Mouse (Mus musculus): Measurements from ENCODE around the gene Asf1a. TPM values are rescaled to one million over a fixed set of nuclear protein-coding genes. Genes with fewer than 3 reads are reported as not detected.

The Asf1a gene
- 10 to 100 TPM; 31.4 to 34.2 TPM for total RNA-seq (2023)

DNA sequence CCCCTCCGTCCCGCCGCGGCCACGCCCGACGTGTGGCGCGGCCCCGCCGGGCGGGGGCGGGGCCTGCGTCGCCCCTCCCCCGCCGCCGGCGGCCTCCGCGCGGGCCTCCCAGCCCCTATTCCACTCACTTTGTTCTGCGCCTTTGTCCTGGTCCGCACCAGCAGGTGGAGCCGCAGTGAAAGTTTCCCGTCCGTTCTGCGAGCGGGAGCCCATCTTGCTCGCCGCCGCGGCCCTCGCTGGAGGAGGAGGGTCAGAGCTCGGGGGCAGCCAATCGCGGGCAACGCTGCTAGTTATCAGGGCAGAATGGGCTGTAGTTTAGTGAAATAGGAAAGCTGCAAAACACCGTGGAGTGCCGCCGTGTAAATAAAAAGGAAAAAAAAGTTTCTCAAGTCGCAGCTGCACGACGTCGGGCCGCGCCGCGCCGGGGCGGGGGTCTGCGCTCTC, at the start of gene Asf1a:
Gene Asf1a, plus strand, starts transcription at position 81 of the 444 bp plus-strand sequence.

DNA sequence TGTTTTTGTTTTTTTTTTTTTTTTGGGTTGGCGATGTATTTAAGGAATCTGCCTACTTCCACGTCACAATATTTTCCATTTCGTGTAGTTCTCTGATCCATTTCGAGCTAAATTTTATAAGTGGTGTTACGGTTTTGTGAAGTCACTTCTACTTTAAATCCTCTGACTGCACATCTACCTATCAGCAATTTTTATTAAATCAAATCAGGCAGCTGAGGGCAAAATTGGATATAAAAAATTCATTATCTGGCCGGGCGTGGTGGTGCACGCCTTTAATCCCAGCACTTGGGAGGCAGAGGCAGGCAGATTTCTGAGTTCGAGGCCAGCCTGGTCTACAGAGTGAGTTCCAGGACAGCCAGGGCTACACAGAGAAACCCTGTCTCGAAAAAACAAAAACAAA, 33.8 kb downstream of the Asf1a start, which contains the start of gene Mcm9:
Gene Mcm9, minus strand, starts transcription at position 101 of the 400 bp plus-strand sequence.

Other genes with a start within 250 kb of the Asf1a start
- gene Cep85l, start 216.8 kb upstream of the Asf1a start, total RNA-seq (2023) = 10 to 100 TPM; 14.8 to 18.0 TPM
- gene Mcm9, start 33.7 kb downstream of the Asf1a start, total RNA-seq (2023) = 10 to 100 TPM; 23.1 to 27.8 TPM
- not detected for gene Fam184a, start 154.4 kb downstream of the Asf1a start, total RNA-seq (2023)